Mouse (Mus musculus): Measurements from ENCODE around the gene Zfp704.

The Zfp704 gene

GRCm38 (mm10) chr3:9424637-9425036 is 185.2 kb downstream of the Zfp704 start:
- DNase-seq (ENCODE audit: low spot score in 2 of 2), result no peak

DNA sequence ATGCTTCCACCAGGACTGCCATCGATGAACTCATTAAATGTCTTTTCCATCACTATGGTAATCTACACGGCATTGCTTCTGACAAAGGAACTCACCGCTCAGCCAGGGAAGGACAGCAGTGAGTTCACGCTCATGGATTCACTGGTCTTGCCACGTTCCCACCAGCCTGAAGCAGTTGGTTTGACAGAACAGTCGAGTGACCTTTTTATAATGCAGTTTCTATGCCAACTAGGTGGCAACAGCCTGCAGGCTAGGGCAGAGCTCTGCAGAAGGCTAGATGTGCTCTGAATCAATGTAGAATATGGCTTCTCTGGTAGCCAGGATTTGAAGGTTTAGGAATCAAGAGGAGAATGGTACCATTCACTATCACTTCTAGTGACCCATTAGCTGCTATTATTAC is 186.2 kb downstream of the Zfp704 start:
- DNase-seq (ENCODE audit: low spot score in 2 of 2), result no peak

GRCm38 (mm10) chr3:9408896-9409295 is 201.0 kb downstream of the Zfp704 start:
- DNase-seq (ENCODE audit: low spot score in 2 of 2), result no peak

- DNase-seq (ENCODE audit: low spot score in 2 of 2), result no peak
Measured at GRCm38 (mm10) chr3:9407801-9408200, 202.1 kb downstream of the Zfp704 start.

- DNase-seq (ENCODE audit: low spot score in 2 of 2), result no peak
Measured at GRCm38 (mm10) chr3:9407119-9407546, 202.8 kb downstream of the Zfp704 start.

GRCm38 (mm10) chr3:9405341-9405740 is 204.5 kb downstream of the Zfp704 start:
- DNase-seq (ENCODE audit: low spot score in 2 of 2), result no peak

DNA sequence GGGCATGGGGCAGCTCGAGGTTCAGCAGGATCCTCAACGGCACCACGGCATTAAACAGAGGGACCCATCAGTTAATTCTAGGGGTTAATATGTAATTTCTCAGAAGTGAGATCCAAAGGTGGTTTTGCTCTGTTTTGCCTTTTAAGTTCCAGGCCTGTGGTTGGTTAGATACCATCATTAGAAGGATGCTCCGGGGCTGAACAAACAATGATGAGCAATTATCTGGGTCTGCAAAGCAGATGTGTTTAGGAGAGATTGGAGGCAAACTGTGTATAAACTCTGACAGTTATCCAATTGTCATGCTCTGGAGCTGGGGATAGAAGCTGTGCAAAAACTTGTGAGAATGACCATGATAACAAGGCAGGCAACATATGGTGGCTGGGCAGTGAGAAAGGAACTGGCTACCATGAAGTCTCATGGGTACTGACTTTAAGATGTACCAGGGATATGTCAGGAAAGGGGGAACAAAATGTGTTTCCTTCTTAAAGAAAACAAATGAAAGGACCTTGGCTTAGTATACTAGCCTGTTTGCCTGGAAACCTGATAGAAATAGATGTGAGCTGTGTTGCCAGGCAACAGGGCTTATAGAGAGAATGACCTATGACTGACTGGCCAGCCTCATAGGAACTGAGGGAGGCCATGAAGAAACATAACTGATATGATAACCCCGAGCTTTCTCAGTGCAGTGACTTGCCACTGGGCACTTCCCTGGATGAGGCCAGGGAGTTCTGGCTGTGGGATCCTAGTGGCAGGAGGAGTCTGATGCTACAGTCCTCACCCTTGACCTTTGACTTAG is 206.4 kb downstream of the Zfp704 start:
- DNase-seq (ENCODE audit: low spot score in 2 of 2), result no peak

- DNase-seq (ENCODE audit: low spot score in 2 of 2), result no peak
Measured at GRCm38 (mm10) chr3:9402836-9403235, 207.0 kb downstream of the Zfp704 start.

DNA sequence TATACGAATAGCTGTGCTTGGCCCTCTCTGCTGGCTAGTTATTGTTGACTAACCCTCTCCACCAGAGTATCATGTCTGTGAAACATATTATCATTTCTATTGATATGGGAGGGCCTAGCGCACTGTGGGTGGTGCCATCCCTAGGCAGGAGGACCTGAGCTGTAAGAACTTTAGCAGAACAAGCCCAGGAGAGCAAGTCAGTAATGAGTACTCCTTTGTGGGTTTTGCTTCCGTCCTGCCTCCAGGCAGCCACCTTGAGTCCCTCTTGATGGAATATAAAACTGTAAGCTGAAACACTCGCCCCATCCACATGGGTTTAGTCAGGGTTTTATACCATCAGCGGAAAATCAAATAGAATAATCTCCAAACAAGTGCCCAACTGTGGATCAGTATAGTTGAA is 207.5 kb downstream of the Zfp704 start:
- no peak for DNase-seq (ENCODE audit: low spot score in 2 of 2)

- no peak for DNase-seq (ENCODE audit: low spot score in 2 of 2)
Measured at GRCm38 (mm10) chr3:9401685-9402084, 208.2 kb downstream of the Zfp704 start.

DNA sequence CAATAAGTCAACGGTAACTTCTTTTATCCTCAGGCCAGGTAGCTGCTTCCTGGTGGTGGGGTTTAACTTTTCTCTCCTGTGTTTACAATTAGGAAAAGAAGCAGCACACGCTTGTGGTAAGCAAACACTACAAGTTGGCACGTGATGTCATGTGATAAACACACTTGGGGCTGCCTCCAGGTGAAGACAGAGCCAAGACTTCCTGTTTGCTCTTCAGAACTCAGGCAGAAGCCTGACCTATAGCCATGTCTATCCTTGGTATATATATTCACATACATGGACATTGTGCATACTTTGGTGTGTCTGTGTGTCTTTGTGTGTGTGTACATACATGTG is 209.0 kb downstream of the Zfp704 start:
- DNase-seq (ENCODE audit: low spot score in 2 of 2), result no peak

DNA sequence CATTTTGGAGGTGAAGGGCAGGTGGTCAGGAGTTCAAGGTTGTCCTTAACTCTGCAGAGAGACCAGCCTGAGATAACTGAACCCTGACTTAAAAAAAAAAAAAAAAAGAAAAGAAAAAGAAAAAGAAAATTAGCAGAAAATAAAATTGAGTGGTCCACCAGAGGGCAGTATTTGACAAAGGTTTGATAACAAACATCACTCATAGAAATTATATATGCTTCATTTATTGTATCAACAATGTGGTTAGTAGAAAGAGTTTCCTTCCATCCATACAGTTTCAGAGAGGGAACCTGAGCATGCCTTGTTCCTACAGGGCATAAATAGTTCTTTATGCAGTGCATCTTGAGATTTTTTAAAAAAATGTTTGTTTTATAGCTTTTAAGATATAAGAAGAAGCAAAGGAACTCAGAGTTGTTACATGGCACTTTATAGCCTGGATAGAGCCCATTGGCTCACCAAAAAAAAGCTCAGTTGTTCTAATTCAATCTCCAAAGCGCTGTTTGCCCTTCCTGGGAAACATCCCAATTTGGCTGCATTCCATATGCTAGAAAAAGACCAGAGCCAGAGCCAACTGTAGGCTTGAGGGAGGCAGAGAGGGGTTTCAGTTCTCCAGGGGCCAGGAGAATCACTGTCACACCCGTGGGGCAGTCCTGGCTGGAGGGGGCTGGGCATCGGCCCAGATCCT is 209.5 kb downstream of the Zfp704 start:
- no peak for DNase-seq (ENCODE audit: low spot score in 2 of 2)

DNA sequence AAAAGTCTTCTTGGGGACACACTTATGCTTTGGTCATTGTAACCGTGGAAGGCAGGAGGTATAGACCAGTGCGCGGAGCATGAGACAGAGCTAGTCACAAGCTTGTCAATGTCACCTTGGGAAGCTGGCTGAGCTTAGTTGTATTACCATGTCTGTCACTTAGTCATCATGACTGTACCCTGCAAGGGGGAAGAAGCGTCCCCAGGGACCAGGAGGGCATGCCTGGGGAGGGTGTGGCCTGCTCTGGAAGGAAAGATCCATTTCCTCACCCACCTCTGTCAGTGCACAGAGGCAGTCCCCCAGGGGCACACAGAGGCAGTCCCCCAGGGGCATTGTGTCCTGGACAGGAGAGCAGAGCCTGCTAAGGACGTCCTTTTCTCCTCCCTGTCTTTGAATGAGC is 211.6 kb downstream of the Zfp704 start:
- DNase-seq (ENCODE audit: low spot score in 2 of 2), result no peak
